In the genomic region with DNA sequence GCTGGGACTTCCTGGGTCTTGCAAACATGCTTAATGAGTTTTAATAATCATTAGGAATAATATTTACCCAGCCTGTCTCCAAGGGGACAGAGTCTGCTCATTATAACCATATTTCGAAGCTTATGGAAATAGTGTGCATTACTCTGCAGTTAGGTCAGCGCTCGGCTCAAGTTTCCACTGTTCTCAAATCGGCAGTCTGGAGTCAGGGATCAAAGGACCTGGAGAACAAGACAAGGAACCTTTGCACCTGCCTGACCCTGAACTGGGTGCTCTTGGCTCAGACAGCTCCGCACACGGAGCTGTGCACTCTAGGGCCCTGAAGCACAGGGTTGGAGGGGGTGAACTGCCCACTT, we compare ENCODE assay signal across 16 mouse cellular contexts. TPM values are rescaled to one million over a fixed set of nuclear protein-coding genes. Genes with fewer than 3 reads are reported as not detected.
DNase-seq lines count a peak whose midpoint lies in the region; ATAC-seq lines count a peak whose summit lies in the region.
"Had no signal": no experiment of that assay in that cellular context is flagged by ENCODE, and none has a peak within 500 bp of the region (broad histone marks: within the 10 kb centered on the region; RNA-seq: fewer than 3 reads in every experiment).

No protein-coding gene starts in this region.

- H3K36me3 ChIP-seq in embryonic facial prominence, embryonic 13.5 days = peaks cover 70% of the 10 kb centered on the region
- peaks cover 46% of the 10 kb centered on the region for H3K36me3 ChIP-seq in limb, embryonic 15.5 days

- no peak overlapping the region for H3K4me2 ChIP-seq in embryonic facial prominence, embryonic 13.5 days
- no peak overlapping the region for H3K4me2 ChIP-seq in limb, embryonic 15.5 days
- H3K4me2 ChIP-seq: heart, embryonic 12.5 days had no signal

- peaks cover 67% of the 10 kb centered on the region for H3K4me1 ChIP-seq in embryonic facial prominence, embryonic 13.5 days
- H3K4me1 ChIP-seq in limb, embryonic 15.5 days = peaks cover 84% of the 10 kb centered on the region

- H3K27ac ChIP-seq in embryonic facial prominence, embryonic 13.5 days = peak overlapping the region; percentile 12; the same call in 1 of the 2 replicates
- H3K27ac ChIP-seq in limb, embryonic 15.5 days = peak overlapping the region; percentile 81

- ATAC-seq in embryonic facial prominence, embryonic 13.5 days (ENCODE audit: insufficient number of reproducible peaks, insufficient read depth, low FRiP score, low TSS enrichment, low read depth) = no peak
- no peak for ATAC-seq in limb, embryonic 15.5 days (ENCODE audit: insufficient number of reproducible peaks, low FRiP score, low TSS enrichment, low read depth)
- ATAC-seq: inflammation-experienced regulatory T-cells, adult 6 months; midbrain, embryonic 16.5 days had no signal

- no peak overlapping the region for H3K4me3 ChIP-seq in embryonic facial prominence, embryonic 13.5 days
- H3K4me3 ChIP-seq in limb, embryonic 15.5 days = no peak overlapping the region
- H3K4me3 ChIP-seq: erythroblast, embryonic 14.5 days; heart, embryonic 12.5 days had no signal

- WGBS in embryonic facial prominence, embryonic 13.5 days = 56% methylated on average over 6 of the region's 6 CpGs
- WGBS in limb, embryonic 15.5 days = 49% methylated on average over 6 of the region's 6 CpGs

- no peaks in the 10 kb centered on the region for H3K9me3 ChIP-seq in embryonic facial prominence, embryonic 13.5 days
- H3K9me3 ChIP-seq in limb, embryonic 15.5 days = no peaks in the 10 kb centered on the region
- H3K9me3 ChIP-seq: heart, embryonic 12.5 days had no signal

- H3K27me3 ChIP-seq in embryonic facial prominence, embryonic 13.5 days = no peaks in the 10 kb centered on the region
- no peaks in the 10 kb centered on the region for H3K27me3 ChIP-seq in limb, embryonic 15.5 days

- DNase-seq in kidney, adult 11 months = peak; percentile 70
- no peak for DNase-seq in kidney, postnatal 4 days
- peak; percentile 61 to 69 for DNase-seq in kidney, adult 8-10 months
- no peak for DNase-seq in adrenal gland, postnatal 14 days
- DNase-seq in thymus, postnatal 0 days (ENCODE audit: low spot score) = no peak
- DNase-seq: lung, postnatal 36 days; spleen, adult 18-20 months had no signal

- H3K9ac ChIP-seq in embryonic facial prominence, embryonic 13.5 days = no peak overlapping the region
- H3K9ac ChIP-seq in limb, embryonic 15.5 days = no peak overlapping the region
- H3K9ac ChIP-seq: heart, embryonic 12.5 days had no signal

RNA-seq across cellular contexts. Expression of a gene that starts 13.1 kb away (rescaled TPM):
- 26.1 and 30.2 TPM in 2 replicates for polyA plus RNA-seq in embryonic facial prominence, embryonic 13.5 days (2015; fragmentation: Nextera tagmentation; extraction: Ambion mirVana)
- polyA plus RNA-seq in limb, embryonic 15.5 days (2015; fragmentation: Nextera tagmentation; extraction: Ambion mirVana) = 25.5 and 32.6 TPM in 2 replicates
- 8.1 and 9.2 TPM in 2 replicates for total RNA-seq in adrenal gland, postnatal 14 days (2021)
- polyA plus RNA-seq in thymus, postnatal 0 days (2015; fragmentation: Nextera tagmentation; extraction: Ambion mirVana) = 1.8 and 1.9 TPM in 2 replicates

RNA-seq across cellular contexts. Expression of a gene that starts 54.9 kb away (rescaled TPM):
- polyA plus RNA-seq in embryonic facial prominence, embryonic 13.5 days (2015; fragmentation: Nextera tagmentation; extraction: Ambion mirVana) = 0.11 TPM in 1 of 2 replicates, not detected in the other
- 0.22 and 0.42 TPM in 2 replicates for polyA plus RNA-seq in limb, embryonic 15.5 days (2015; fragmentation: Nextera tagmentation; extraction: Ambion mirVana)
- not detected in 2 replicates for total RNA-seq in adrenal gland, postnatal 14 days (2021)
- polyA plus RNA-seq in thymus, postnatal 0 days (2015; fragmentation: Nextera tagmentation; extraction: Ambion mirVana) = 0.19 and 0.26 TPM in 2 replicates
- total RNA-seq: CH12.LX; left cerebral cortex, postnatal 14 days; neutrophil, adult 5-6 weeks had no signal
- polyA plus RNA-seq: erythroblast, embryonic 14.5 days; inflammation-experienced regulatory T-cells, adult 6 months had no signal

Comparison
In these comparisons a context has a peak if more than half of its experiments do, and no peak if none do; other contexts are left out.
1. DNase-seq: peak in kidney, adult 11 months (single experiment) and kidney, adult 8-10 months (2 of 2); none in kidney, postnatal 4 days (0 of 2), adrenal gland, postnatal 14 days (single experiment) and thymus, postnatal 0 days (single experiment).